Mouse (Mus musculus) ES-Bruce4 (cell line): ENCODE measurements around the gene Olfr1233.

ENCODE experiments used
- CTCF ChIP-seq: IDR thresholded peaks from one replicate; pipeline ENCODE4 v1.8.1; 2011; ENCODE audit warnings: low read depth, low read length
- POLR2A ChIP-seq: IDR thresholded peaks from one replicate; pipeline ENCODE4 v1.8.1; 2011; ENCODE audit warnings: low read length; ENCODE audit not compliant: insufficient read depth

DNA sequence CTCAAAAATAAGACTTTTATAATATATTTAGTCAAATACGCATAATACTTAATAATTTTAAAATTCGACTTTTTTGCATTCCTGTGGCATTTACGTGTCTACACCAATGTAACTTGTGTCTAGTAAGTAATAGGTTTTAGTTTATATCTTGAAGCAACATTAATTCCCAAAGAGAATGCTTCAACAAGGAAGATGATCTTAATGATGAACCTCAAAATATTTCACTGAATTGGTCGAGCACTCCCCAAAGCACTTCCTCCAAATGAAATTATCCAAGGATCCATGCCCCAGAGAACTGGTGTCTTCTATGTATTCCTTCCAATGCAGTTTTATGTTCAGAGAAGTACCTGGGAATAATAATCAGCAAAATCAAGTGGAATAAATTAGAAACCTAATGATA, 22.6 kb upstream of the Olfr1233 start, which contains the start of gene Olfr1234:
- TF ChIP-seq POLR2A (no peak), CTCF (no peak)
